Mouse (Mus musculus) heart, adult 11 months (tissue): ENCODE measurements around the gene Fosb.

Source experiments
- DNase-seq: peaks from one replicate; pipeline ENCODE4 v3.0.0; 2022

Fosb gene

GRCm38 (mm10) chr7:19328425-19328824 is 18.6 kb upstream of the Fosb start:
- no peak for DNase-seq

DNA sequence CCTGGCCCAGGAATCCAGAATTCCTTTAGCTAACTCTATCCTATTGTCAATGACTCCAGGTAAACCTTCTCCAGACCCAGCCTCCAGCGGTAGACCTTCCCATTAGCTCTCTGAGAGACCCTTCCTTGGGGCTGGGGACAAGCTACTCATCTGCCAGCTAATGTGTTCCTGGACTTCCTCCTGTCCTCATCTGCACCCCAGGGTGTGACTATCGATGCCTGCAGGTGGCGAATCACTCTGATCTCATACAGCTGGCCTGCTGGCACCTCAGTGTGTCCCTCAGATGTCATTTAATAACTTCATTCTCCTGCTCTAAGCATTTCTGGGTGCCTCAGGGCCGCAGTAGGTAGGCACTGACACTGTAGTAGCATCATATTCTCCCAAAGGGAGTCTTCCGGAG is 17.9 kb upstream of the Fosb start:
- peak; percentile 94 for DNase-seq

- DNase-seq = peak; percentile 100
Measured at GRCm38 (mm10) chr7:19327128-19327527, 17.3 kb upstream of the Fosb start.

GRCm38 (mm10) chr7:19326359-19326758 is 16.5 kb upstream of the Fosb start:
- peak; percentile 99 for DNase-seq

DNA sequence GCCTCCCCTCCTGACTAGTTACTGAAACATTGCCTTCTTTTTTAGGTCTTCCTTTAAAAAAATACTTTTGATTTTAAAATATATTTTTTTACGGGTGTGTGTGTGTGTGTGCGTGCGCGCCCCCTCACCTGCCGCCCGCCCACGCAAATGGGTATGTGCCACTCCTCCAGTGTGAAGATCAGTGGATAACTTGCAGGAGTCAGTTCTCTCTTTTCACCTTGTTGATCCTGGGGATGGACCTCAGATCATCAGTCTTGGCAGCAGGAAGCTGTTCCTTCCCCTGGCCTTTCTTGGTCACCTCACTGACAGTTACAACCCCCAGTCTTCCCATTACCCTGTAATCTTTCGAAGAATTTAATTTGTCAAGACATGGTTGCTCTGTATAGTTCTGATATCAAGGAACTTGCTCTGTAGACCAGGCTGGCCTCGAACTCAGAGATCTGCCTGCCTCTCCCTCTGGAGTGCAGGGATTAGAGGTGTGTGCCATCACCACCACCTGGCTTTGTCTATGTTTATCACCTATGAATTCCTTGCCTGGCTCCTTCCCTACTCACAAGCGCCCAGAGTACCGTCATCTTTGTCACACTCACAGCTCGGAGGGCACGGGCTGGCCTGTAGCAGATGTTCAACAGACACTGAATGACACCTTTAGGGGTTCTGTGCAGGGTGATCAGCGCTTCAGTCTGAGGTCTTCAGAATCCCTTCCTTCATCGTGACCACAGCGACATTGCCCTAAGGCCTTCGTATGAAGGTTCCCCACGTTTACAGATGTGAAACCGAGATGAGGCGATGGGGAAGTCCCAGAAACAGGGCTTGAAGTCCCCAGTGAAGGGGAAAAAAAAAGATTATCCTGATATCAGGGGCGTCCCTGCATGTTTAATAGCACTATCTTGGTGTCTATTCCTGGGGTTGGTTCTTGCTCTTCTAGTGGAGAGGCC is 15.7 kb upstream of the Fosb start:
- peak; percentile 88 for DNase-seq

- no peak for DNase-seq
Measured at GRCm38 (mm10) chr7:19324221-19324620, 14.4 kb upstream of the Fosb start.

DNA sequence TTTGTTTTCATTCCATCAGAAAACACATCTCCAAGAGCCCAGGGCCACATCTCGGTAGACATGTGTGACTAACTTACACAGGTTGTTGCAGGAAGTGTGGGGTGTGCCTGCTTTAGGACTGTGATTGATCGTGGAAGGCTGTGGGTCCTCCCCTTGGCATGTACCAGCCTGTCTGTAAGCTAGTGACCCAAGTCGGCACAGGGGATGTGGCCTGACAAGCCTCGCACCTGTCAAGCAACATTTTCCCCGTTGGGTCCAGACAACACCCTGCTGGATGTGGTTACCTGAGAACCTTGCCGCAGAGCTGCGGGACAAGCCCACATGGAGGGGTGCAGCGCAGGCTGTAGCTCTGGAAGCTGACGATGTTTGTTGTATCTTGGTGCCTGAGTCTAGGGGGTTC is 12.6 kb upstream of the Fosb start:
- peak; percentile 92 for DNase-seq

GRCm38 (mm10) chr7:19321464-19321863 is 11.6 kb upstream of the Fosb start:
- DNase-seq = peak; percentile 90

DNA sequence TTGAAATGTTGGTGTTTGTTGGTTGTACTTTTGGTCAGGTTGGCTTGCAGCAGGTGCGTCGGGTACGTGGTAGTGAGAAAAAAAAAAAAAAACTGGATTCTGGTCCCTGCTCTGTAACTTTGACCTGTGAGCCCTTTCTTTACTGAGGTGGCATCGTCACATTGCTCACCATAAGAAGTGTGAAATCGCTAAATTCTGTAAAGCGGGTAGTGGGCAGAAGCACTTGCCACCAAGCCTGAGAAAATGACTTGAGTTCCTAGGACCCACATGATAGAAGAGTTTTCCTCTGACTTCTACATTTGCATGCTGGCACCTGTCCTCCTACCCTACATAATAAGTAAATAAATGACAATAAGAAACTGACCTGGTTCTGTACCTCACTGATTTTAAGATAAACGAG is 10.8 kb upstream of the Fosb start:
- no peak for DNase-seq

GRCm38 (mm10) chr7:19319906-19320305 is 10.1 kb upstream of the Fosb start:
- DNase-seq = peak; percentile 100

- DNase-seq = peak; percentile 95
Measured at GRCm38 (mm10) chr7:19319458-19319857, 9.6 kb upstream of the Fosb start.

- DNase-seq = peak; percentile 86
Measured at GRCm38 (mm10) chr7:19318676-19319075, 8.8 kb upstream of the Fosb start.

DNA sequence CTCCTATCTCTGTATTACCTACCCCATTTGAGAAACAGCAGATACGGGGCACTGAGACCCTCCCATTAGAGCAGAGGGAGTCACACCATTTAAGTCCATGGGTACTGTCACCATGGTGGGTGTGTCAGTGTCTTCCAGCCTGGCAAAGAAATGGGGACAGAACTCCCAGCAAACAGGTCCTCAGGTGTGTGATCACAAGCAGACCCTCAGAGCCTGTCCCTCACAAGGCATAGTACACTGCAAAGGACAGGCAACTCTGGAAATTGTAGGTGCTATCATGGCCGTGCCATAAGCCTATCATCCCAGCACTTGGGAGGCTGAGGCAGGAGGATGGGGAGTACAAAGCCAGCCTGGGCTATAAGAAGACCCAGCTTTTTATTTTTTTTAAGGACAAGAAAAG is 8.3 kb upstream of the Fosb start:
- peak; percentile 92 for DNase-seq

GRCm38 (mm10) chr7:19316451-19317161 is 6.8 kb upstream of the Fosb start:
- peak; percentile 98 for DNase-seq

DNA sequence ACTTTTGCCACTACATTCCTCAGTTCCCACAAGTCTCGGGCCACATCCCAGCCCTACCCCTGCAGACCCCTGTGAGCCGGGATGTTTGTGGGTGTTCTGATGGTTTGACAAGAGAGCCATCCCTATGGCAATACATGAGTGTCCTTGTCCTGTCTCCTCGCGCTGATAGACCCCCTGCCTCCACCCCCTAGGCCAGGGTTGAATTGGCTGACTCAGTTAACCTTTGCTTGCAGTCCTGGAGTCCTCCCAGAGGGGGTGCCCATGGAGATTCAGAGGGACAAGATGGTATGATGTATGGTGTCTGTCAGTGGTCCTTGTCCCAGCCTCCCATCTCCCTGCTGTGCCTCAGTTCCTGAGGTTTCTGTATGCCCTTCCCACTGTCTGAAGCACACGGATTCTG is 4.2 kb upstream of the Fosb start:
- DNase-seq = peak; percentile 90

DNA sequence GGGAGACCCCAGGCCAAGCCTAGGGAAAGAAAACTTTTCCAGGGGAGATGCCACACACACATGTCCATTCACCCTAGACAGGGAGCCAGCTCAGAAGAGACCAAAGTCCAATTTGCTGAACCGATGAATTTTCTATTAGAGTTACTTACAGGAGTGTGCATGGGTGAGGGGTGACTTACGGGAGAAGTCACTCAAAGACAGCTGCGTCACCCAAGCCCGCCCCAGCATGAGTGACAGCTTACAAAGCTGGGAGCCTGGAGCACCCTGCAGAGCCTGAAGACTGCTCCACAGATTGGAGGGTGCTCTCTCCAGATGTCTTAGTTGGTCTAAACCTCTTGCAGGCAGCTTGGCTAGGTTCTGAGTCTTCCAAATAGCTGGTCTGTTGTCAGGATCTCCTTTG is 2.1 kb upstream of the Fosb start:
- DNase-seq = no peak

DNA sequence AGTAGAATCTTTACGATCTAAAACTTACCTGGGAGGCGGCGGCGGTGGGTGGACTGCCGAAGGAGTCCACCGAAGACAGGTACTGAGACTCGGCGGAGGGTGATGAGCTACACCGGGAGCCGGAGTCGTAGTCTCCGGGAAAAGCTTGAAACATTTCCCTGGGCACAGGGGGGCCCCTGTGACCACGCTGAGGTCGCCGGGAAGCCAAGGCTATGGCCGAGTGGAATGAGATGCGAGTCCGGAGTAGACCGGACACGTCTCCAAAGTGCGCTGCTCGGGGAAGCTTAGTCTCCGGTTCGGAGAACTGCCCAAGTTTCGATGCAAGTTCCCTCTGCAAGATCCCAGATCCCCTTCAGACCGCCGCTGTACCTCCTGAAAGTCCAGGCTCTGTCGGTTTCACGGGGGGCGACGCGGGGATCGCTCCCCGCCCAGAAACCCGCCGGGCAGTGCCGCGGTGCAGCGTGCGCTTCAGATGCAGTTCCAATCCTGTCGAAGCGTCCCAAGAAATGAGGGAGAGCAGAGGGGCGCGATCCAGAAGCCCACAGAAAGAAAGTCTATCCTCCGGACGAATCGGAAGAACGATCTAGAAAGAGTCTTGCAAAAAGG is 470 bp downstream of the Fosb start:
- DNase-seq = peak; percentile 95

GRCm38 (mm10) chr7:19308454-19309277 is 1.2 kb downstream of the Fosb start:
- DNase-seq = peak; percentile 100

DNA sequence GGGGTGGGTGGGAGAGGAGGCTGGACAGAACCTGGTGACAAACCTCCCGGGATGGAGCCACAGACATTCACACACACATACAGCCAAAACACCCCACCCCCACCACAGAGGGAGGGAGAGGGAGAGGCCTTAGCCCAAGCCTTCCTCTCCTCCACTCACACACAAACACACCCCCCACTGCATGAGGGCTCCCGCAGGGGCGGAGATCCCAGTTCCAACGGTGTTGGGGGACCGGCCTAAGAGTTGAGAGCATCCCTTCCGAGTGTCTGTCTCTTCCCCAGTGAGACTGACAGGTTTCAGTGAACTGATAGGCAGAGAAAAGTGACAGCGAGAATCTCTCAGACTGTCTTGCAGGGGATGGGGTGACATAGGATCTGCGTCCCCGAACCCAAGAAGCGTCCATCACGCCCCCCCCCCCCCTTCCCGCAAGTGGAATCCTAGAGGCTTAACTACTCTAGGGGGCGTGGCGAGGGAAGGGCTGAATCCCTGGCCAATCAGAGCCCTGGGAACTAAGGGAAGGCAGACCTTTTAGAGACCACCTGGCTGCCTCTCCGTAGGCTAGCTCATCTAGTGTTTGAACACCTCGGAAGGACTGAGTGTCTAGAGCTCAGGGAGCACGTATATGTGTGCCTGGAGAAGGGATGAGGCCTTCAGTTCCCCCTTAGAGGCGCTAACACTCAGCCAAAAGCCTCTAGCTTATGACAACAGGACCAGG is 2.0 kb downstream of the Fosb start:
- peak; percentile 99 for DNase-seq

DNA sequence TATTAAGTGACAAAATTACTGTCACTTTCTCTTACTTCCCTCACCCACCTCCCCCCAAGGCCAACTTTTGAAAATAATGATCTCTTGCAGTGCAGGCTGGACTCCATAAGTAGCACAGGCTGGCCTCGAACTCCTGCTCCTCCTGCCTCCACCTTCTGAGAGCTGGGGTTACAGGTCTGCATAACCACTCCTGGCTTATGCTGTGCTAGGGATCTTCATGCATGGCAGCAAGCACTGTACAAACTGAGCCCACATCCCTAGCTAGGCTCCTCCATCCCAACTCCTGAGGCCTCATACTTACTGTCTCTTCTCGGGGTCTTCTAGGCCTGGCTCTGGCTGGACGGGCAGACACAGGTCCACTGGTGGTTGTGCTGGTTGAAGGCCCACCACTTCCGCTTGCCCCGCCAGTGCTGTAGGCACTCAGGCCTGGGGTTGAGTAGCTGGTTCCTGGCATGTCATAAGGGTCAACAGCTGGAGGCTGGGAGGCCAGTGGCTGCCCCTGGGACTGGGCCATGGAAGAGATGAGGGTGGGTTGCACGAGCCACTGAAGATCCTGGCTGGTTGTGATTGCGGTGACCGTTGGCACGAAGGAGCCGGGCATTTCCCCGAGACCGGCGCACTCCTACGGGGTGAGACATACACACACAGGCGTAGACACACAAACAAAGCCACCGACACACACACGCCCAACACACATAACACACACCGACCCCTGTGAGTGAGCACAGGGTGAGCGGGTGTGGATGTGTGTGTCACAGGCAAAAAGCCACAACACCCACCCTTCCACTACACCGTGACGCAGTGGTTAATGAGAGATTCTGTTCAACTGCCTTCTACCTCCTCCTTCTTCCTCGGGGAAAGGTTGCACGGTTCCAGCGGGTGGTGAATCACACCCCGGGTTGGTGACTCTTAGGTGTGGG is 2.8 kb downstream of the Fosb start:
- DNase-seq = peak; percentile 95
